Mouse (Mus musculus) frontal cortex, adult (tissue): ENCODE data around the gene Rpp25l.
"Not testable (repeated sequence)": the region's sequence is repeated elsewhere in the genome, so short reads cannot be mapped to it uniquely, and the experiment has no call there.

Experiments used
- ATAC-seq: cut with Nextera tagmentation; 2 replicates; pipeline ENCODE4 v1.9.2; 2017; ENCODE audit warnings: mild to moderate bottlenecking, moderate library complexity, mixed read lengths; ENCODE audit not compliant: low TSS enrichment

The Rpp25l gene

DNA sequence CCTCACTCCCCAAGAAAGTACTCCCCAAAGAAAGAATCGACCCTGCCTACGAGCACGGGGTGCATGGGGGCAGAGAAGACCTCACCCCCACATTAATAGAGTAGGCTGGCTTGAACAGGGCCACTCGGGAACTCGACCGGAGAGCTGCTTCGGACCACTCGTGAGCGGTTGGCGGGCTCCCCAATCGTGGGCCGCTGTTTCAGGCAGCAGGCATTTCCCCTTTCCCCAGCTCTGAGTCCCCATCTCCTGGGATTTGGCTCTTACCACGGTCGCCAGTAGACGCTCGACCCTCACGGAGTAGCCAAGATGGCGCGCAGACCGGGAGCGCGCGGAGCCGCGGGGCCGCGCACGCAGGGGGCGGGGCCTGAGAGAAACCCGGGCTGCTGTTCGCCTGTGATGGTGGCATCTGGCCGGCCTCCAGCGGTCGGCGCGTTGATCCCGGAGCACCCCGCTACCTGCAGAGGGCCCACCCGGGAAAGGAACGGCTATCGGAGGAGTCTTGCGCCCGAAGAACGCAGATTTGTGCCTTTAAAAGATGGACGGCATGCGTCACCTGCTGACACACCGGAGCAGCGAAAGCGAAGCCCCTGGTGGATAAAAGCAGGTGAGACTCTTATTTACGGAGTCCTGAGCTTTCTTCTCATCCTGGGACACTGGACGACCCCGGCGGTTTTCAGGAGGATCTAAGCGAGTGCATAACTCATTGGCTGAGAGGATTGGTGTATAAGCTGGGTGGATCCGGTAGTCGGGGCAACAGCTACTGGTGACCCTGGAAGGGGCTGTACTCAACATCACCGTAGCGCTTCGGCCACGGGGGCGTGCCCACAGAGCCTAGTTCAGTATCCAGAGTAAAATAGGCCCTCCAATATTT, at the start of gene Rpp25l:
TSS of gene Rpp25l (minus strand) at position 338 of the 871 bp plus-strand sequence.
- ATAC-seq, result peak; percentile 35

DNA sequence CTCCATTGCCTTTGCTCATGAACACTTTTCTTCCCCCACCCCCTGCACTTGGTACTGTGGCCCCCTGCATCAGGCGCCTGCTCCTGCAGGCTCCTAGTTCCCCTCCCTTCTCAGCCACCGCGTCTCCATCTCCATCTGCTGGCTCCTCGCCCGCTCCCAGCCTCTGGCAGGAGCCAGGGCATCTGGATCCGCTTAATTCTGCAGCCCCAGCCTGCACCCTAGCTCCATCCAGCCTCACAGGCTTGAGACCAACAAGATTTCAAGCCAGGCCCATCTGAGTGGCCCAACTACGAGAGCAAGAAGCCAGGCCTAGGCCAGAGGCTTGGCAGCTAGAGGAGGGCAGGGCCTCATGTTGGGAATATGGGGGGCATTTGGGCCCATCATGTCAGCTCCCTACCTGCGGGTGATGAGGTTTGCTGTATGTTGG, 49.4 kb upstream of the Rpp25l start:
- ATAC-seq, result not testable (repeated sequence)

DNA sequence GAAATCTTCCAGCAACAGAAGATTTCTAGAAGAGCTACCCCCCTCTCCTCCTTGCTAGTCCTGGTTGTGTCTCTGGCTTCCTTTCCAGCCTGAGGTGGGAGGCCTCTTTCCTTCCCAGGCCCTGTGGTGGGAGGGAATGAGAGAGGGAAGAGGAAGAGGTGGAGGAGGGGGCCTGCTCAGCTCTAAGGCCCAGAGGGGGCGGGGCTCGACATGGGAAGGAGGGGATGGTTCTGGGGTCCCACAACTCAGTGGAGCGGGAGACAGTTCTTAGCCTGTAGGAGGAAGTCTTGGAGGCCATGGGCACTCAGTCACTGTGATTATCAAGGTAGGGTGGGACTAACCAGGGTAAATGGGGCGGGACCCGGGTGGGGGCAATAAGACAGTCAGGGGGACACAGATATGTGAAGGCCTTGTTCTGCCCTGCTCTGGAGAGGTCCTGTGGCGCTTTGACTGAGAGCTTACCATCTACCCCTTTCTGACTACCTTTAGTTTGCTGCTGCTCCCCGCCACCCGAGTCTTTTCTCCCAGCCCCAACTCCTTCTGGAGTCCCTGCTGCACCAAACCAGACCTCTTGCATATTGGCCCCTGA, 48.9 kb upstream of the Rpp25l start:
- ATAC-seq, result no peak

DNA sequence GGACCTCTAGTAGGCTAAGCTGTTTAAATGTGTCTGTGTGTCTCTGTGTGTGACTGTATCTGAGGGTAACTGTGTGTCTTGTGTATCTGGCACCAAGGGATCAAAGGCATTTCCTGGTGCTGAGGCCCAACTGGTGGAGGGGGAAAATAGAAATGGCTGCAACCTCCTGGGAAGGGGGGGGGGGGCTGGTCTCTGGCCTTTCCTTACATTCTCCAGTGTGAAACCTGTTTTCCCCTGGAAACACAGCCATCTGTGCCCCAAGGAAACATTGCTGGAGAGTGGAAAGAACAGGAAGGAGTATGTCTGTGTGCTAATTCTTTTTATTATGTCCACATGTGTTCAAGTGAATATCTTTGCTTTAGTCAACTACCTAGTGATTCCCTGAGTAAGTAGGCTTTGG, 48.3 kb upstream of the Rpp25l start:
- no peak for ATAC-seq

DNA sequence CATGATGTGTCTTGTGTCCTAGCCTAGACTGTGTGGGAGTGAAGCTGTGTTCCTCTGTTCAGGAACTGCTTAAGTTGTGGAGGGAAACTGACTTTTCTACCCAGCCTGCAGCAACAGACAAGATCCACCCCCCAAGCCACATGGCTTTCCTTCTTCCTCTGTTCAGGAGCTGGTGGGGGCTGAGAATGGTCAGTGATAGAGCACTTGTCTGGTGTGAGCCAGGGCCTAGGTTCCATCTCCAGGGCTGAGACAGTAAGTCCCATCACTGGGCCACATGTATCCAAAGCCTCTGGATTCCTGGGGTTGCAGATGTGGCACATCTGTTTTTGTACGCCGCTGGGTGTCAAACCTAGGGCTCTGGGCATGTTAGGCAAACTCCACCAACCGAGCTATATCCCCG, 47.6 kb upstream of the Rpp25l start:
- peak; percentile 14; the same call in 1 of the 2 replicates for ATAC-seq

DNA sequence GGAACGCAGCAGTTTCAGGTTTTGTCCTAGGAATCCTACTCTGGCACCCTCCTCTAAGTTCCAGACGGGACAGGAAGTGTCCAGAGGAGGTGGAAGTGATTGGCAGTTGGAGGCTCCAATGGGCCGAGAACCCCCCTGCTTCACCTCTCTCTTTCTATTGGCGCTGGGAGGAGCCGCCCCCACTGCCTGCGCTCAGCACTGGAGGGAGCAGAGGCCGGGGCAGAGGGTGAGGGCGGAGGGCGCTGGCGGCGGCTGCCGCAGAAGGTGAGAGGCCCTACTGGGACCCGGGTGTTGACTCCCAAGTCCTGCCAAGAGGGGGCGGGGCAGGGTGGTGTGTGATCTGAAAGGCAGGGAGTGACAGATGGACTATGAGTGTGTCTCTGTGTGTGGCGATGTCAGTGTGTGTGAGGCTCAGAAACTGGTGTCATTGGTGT, 47.0 kb upstream of the Rpp25l start:
- 0 out of 2 replicates have a peak, but pooled peaks have one; percentile 32 for ATAC-seq

DNA sequence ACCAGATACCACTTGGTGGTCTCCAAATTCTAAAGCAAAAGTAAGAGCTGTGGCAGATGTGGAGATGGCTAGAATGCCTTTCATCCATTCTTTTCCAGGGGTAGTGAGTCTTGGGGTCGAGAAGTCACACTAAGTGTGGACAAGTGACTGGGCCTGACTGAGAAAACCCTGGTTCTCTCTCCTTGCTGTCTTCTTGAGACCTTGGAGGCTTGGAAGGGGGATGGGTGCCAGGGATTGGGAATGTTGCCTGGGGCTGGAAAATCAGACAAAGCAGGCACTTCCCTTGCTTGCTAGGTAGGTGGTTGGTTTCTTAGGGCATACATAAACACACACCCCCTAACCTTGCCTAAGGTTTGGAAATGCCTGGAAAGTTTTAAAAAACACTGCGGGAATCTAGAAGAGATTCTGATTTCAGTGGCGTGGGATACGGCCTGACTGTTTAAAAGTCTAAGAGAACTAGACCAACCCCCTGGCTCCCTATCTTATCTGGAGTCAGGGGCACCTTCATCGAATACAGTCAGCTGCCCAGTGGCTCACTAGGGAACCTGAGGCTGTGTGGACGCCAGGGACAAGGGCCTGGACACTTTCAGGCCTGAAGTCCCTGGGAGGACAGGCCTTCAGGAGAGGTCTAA, 46.4 kb upstream of the Rpp25l start:
- no peak for ATAC-seq

DNA sequence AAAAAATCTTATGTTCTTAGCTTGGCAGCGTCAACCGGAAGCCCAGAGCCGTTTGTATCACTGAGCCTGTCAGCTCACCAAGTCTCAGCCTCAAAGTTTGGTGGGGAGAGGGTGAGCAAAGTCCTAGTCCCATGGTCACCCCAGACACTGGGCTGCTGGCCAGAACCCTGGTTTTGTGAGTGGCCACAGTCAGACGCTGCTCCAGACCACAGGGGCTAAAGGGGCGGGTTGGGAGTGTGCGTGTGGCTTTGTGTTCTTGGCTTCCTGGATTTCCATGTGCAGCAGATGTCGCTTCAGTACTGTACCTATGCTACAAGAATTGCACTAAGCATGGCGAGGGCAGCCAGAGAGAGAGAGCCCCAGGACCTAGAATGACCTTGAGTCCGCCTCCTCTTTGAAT, 45.9 kb upstream of the Rpp25l start:
- ATAC-seq, result no peak

DNA sequence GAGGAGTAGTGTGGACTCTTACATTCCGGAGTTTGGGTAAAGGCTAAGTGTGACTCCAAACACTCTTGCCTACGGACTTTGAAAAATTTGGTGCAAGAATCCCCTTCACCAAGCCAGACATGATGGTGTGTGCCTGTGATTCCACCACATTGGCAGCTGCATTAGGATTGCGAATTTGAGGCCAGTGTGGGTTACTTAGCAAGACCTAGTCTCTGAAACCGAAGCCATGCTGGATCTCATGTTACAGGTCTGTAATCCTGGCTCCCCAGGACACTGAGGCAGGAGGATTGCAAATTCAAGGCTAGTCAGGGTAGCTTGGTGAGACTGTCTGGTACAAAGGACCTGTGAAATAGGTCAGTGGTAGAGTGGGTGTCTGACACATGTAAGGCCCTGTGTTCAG, 45.4 kb upstream of the Rpp25l start:
- ATAC-seq, result no peak

DNA sequence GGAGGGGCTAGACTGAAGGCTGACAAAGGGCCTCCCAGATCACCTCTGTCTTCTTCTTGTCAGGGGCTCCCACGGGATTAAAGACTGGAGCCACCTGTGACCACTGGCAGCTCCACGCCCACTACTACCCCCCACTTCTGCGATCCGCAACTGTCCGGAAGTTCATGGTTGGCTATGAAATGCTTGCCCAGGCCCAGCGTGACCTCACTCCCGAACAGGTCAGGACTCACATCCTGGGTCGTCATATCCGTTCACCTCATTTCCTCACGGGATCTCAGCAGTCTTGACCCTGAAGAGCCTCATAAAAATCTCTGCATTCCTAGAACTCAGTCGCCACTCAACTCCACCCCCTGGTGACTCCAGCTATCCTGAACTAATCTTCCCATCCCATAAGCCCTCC, 44.7 kb upstream of the Rpp25l start:
- ATAC-seq, result no peak

DNA sequence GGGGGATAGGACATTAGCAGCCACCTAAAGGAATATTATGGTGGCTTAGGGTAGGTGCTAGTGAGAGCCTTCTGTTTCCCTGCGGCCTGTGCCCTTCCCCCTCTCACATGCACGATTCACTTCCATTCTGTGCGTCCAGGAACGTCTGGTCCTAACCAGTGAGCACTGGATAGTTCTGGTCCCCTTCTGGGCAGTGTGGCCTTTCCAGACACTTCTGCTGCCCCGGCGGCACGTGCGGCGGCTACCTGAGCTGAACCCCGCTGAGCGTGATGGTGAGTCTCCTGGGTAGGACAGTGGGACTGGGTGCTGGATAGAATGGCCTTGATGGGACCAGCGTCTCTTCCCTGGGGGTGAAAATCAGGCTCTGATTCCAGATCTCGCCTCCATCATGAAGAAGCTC, 44.0 kb upstream of the Rpp25l start:
- no peak for ATAC-seq

DNA sequence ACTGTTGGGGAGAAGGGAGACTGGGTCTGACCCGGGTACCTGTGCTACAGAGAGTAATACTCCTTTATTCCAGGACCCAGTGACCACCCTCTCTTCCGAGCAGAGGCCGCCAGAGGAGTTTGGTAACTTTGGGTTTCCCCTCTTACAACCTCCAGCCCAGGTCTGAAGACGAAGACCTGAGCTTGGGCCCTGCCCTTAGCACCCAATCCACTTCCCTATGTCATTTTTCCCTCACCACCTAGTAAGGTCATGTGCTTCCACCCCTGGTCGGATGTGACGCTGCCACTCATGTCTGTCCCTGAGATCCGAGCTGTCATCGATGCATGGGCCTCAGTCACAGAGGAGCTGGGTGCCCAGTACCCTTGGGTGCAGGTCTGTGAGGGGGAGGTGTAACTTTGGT, 43.1 kb upstream of the Rpp25l start:
- ATAC-seq, result 0 out of 2 replicates have a peak, but pooled peaks have one; percentile 0

DNA sequence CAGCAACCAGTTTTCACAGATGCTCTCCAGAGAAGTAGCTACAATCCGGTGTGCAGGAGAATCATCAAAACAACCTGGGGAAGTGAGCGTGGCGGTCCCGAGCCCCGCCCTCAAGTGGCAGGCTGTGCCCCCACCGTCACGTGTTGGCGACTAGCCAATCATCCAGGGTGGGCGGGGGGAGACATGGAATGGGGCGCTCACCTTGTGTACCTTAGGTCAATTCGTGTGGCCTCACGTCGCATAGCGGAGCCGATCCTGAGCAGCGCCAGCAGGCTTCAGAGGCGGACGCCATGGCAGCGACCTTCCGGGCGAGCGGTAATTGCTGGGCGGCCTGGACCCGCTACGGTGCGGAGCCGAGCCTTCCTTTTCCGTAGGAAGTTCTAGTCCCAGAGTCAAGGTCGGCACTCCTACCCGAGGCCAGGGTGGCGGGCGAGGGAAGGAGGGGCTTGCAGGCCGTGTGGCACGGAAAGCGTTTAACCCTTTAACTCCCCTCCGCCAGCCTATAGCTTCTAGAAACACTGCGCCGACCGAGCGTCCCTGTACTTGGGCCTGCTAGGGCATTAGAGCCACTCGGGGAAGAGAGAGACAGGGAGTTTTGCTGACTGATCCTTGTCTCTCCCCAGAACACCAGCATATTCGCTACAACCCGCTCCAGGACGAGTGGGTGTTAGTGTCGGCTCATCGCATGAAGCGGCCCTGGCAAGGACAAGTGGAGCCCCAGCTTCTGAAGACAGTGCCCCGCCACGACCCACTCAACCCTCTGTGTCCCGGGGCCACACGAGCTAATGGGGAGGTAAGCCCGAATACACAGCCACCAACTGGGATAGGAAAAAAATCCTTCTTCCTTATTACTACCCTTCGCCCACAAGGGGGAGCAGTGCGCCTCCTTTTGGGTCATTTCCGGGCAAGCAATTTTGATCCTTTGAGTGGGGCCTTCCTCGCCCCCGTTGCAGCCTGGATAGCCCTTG, 42.3 kb upstream of the Rpp25l start, which contains the start of gene Sigmar1:
TSS of gene Sigmar1 (minus strand) at position 820 of the 968 bp plus-strand sequence.
- ATAC-seq, result peak; percentile 32

DNA sequence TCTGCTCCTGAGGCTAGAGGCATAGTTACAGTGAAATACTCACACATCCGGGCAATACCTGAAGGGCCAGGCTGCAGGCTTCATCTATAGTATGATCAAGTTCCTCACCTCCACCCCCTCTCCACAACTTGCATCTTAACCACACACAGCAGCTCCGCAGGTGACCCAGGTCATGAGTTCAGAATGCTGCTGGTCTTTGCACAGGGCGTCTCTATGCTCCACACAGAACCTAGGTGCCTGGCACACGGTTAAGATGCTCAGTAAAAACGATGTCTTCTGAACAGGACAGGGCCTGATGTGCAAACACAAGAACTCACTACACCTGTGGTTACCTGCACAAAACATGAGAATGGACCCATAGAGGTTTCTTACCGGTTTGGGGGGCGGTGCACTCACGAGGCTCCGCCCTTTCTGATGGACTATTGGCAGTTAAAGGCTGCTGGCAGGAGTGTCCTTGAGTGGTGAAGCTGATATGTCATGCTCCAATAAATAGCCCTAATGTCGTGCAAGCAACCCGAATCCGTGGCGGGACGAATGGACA, 41.5 kb upstream of the Rpp25l start, which contains the start of gene Galt:
TSS of gene Galt (plus strand) at position 432 of the 541 bp plus-strand sequence.
- ATAC-seq, result peak; percentile 36

DNA sequence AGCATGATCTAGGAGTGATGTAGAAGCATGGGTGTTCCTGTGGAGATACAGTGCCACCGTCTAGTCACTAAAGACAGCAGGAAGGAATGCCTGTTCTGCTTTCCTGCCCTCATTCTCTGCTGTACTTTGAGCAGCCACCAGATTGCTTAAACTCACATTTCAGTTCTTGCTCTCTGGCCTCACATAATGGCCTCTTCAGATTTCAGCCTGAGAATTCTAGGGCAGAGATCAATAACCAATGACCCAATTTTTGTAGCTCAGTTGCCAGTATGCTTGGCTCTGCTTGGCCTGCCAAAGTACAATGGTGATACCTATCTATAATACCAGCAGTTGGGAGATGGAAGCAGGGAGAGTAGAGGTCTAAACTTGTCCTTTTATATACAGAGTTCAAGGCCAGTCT, 31.7 kb upstream of the Rpp25l start:
- ATAC-seq, result no peak

DNA sequence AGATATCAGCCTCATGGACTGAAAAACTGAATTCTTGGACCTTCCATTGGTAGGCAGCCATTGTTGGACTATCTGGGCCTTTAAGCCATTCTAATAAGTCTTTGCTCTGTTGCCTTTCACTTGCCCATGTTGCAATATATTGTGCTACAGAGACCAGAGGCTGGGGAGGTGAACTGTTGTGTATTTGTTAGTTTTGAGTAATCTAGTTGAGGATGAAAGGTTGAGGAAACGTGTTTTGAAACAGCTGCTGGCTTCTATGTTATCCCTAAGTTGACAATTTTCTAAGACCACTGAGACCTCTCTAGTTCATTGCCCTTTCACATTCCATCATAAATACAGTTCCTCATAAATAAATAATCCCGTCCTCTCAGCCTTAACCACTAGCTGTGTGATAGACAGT, 30.8 kb upstream of the Rpp25l start:
- no peak for ATAC-seq

DNA sequence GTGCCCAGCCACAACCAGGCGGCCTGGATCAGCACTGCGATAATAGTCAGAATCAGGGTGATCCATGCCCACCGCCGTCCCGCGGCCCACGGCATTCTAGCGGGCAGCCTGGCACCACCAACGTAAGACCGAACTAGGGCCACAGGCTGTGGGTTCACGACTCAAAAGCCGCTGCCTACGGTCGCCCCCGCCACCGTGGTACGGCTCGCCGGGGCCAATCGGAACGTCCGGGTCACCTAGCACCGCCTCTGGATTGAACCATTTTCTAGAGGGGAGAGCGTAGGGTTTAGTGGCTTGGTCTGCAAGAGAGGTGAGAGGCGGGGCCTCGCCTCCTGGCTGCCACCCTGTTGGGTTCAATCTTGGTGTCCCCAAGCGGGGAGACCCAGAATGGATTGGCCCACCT, 27.8 kb upstream of the Rpp25l start:
- peak; percentile 85 for ATAC-seq

DNA sequence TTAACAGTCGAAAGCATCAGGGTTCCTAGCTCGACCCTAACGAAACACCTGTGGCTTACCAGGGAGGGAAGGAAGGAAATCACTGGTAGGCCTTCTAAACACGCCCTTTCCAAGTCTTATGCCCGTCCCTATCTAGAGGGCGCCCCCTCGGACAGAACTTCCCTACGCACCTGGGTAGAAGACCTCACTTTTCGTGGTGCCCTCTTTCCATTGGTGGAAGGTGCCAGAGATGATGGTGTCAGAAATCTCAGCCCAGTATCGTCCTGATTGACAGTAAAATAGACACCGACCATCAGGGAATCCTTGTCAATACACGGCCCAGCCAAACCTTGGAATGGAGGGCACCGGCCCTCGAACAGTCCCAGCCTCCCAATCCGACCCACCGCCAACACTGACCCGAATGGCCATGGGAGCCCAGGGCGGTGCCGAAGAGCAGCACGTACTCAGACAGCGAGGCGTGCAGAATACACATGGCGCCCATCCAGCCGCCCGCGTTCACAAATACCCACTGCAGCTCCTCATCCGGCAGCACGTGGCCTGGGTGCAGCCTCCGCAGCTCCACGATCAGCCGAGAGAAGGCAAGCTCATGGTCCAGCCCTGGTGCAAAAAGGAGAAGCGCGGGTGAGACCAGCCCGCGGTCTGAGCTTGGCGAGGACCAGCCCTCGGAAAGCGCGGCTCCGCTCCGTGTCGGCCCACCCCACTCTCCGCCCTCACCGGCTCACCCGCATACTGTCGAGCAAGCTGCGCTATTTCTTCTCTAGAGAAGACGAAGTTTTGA, 27.2 kb upstream of the Rpp25l start:
- ATAC-seq, result peak; percentile 52

DNA sequence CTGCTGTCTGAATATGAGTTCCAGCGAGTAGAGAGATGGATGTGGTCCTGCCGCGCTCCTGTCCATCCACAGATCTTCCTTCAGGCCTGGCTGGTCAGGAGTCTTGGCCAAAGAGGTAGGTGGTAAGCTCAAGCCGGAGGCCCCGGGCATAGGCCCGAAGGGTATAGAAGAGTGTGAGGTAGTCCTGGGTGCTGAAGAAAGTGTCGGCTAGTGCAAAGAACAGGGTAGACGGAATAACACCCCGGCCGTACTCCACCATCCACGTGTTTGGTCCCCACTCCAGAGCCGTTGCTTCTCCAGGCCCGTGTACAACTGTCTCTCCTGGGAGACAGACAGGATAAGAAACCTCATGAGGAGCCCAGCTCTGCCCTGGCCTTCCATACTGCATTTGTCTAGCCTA, 25.9 kb upstream of the Rpp25l start:
- no peak for ATAC-seq

DNA sequence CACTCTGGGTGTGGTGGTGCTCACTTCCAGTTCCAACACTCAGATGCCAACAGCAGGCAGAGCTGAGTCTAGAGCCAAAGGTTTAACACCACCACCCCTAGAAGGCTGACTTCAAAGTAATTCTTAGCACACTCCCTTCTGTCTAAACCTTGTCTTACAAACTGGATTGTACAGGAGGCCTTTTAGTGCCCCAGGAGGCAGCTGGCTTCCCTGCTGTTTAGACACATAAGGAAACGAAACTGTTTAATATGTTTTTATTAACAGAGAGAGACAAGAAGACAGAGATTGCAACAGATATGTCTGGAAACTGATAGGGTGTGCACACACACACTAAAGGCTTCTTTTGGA, 24.9 kb upstream of the Rpp25l start:
- no peak for ATAC-seq
